ENCODE assay signal across 9 mouse cellular contexts in genomic region chr1:55363044-55363565, GRCm38 (mm10). TPM values are rescaled to one million over a fixed set of nuclear protein-coding genes. Genes with fewer than 3 reads are reported as not detected.
DNase-seq lines count a peak whose midpoint lies in the region; ATAC-seq and TF ChIP-seq lines count a peak whose summit lies in the region.
"Had no signal": no experiment of that assay in that cellular context is flagged by ENCODE, and none has a peak within 500 bp of the region (broad histone marks: within the 10 kb centered on the region; RNA-seq: fewer than 3 reads in every experiment).

TSS of gene Boll (minus strand) at chr1:55363469.

- ATAC-seq in inflammation-experienced regulatory T-cells, adult 6 months, result peak; percentile 76

- intact Hi-C loops in gastrocnemius, postnatal 36 days (cut with DNase I), result no loop called here
- intact Hi-C loops in left cerebral cortex, adult 2 months (cut with DNase I), result no loop called here

- peak; percentile 73 to 75 for DNase-seq in adrenal gland, adult 18-20 months (ENCODE audit: low spot score in 2 of 2)
- DNase-seq in embryo, embryonic 10.5 days (ENCODE audit: low spot score), result peak; percentile 75
- peak; percentile 42 to 49 for DNase-seq in gastrocnemius, postnatal 36 days
- DNase-seq in left cerebral cortex, adult 2 months (ENCODE audit: extremely low spot score in 1 of 2, low spot score in 2 of 2), result peak; percentile 50 to 54
- DNase-seq in lung, postnatal 4 days, result peak; percentile 79 to 84
- DNase-seq in retina, postnatal 7 days (ENCODE audit: low read depth, low spot score), result peak; percentile 62
- peak; percentile 93 for DNase-seq in thymus, postnatal 4 days

- H3K27ac ChIP-seq in left cerebral cortex, adult 2 months, result no peak within 1 kb of the TSS

- peak within 1 kb of the TSS; percentile 39 for H3K4me3 ChIP-seq in left cerebral cortex, adult 2 months

- peak; percentile 52 for TF ChIP-seq CTCF in left cerebral cortex, adult 2 months (IDR thresholded peaks at IDR 0.05)

RNA-seq across cellular contexts. Expression of gene Boll, which starts in this region (rescaled TPM):
- under 1 TPM in 1 of 2 experiments, not detected in 1; 0.35 TPM for total RNA-seq in adrenal gland, adult 18-20 months (2021)
- total RNA-seq in gastrocnemius, postnatal 36 days (2021), result not detected
- polyA plus RNA-seq in inflammation-experienced regulatory T-cells, adult 6 months (2017; shearing (Covaris generic)), result 1 to 10 TPM in 1 of 3 experiments, under 1 TPM in 1, not detected in 1; 0.70 to 1.0 TPM
- not detected for total RNA-seq in left cerebral cortex, adult 2 months (2021)
- polyA plus RNA-seq: frontal cortex, adult 2 months had no signal

Comparison
In these comparisons a context has a peak if more than half of its experiments do, and no peak if none do; other contexts are left out.
1. Peak in DNase-seq in adrenal gland, adult 18-20 months; RNA of the gene not detected or under 1 TPM.
2. Peak in DNase-seq in gastrocnemius, postnatal 36 days; RNA of the gene not detected or under 1 TPM.
3. Peak in DNase-seq and H3K4me3 ChIP-seq in left cerebral cortex, adult 2 months; RNA of the gene not detected or under 1 TPM.